Mouse (Mus musculus) macrophage (primary cell): Measurements from ENCODE around the gene Inava. TPM values are rescaled to one million over a fixed set of nuclear protein-coding genes. Genes with fewer than 3 reads are reported as not detected.

Experiments
- H3K27ac ChIP-seq: fragments of 350-480 bp; formaldehyde crosslinking; 2 replicates; pipeline ENCODE4 v1.9.0; 2021
- H3K36me3 ChIP-seq: fragments of 350-480 bp; formaldehyde crosslinking; 2 replicates; pipeline ENCODE4 v1.9.0; 2021; ENCODE audit errors: inconsistent target
- H3K4me3 ChIP-seq: fragments of 350-480 bp; formaldehyde crosslinking; 2 replicates; pipeline ENCODE4 v1.9.0; 2021; ENCODE audit errors: inconsistent target
- H3K79me2 ChIP-seq: fragments of 350-480 bp; formaldehyde crosslinking; 2 replicates; pipeline ENCODE4 v1.9.0; 2021; ENCODE audit errors: inconsistent target
- WGBS: methylation state at CpG from one replicate; pipeline ENCODE4 v1.1.7; 2026; ENCODE audit warnings: inconsistent platforms; ENCODE audit not compliant: missing documents; 5-methylcytosine and 5-hydroxymethylcytosine counted together
- polyA plus RNA-seq: library from polyadenylated mRNA; stranded (reverse); fragments of 250-400 nt; gene quantifications from 3 replicates; pipeline ENCODE4 v1.2.4, GENCODE M21; 2018; ENCODE audit warnings: inconsistent platforms
- total RNA-seq, 78 experiments: library from RNA; depleted of rRNA; stranded (reverse); fragments of 250-400 nt; gene quantifications; 1 replicate in 9 of 78; 2 replicates in 24 of 78; 3 replicates in 43 of 78; 4 replicates in 2 of 78; pipeline ENCODE4 v1.2.4; 2018; ENCODE audit warnings: inconsistent platforms in 56 of 78

Gene Inava
- total RNA-seq (2018; cell fraction: chromatin; rRNA removed), result under 1 TPM in 1 of 26 experiments, not detected in 25; 0.44 TPM
- total RNA-seq (2018; cell fraction: cytosol; rRNA removed), result not detected
- total RNA-seq (2018; cell fraction: nucleus; rRNA removed), result not detected
- not detected in 3 replicates for polyA plus RNA-seq

GRCm38 (mm10) chr1:136233892-136234594, at the start of gene Inava:
TSS of gene Inava (minus strand) at chr1:136234264.
- H3K4me3 ChIP-seq, result peak within 1 kb of the TSS; percentile 19; the same call in 1 of the 2 replicates
- 2% methylated on average over 47 of the region's 51 CpGs for WGBS
- H3K36me3 ChIP-seq, result no peaks in the 10 kb centered on the region
- no peak within 1 kb of the TSS for H3K27ac ChIP-seq
- no peaks in the 10 kb centered on the region for H3K79me2 ChIP-seq

- no peak overlapping the region for H3K4me3 ChIP-seq
- WGBS, result 93% methylated on average over 8 of the region's 8 CpGs
- peaks cover 94% of the 10 kb centered on the region for H3K36me3 ChIP-seq
- no peaks in the 10 kb centered on the region for H3K79me2 ChIP-seq
- no peak overlapping the region for H3K27ac ChIP-seq
Measured at GRCm38 (mm10) chr1:136277366-136277765, 43.3 kb upstream of the Inava start.

GRCm38 (mm10) chr1:136268224-136268623, 34.2 kb upstream of the Inava start:
- Histone ChIP-seq H3K27ac (no peak overlapping the region), H3K79me2 (no peaks in the 10 kb centered on the region), H3K36me3 (peaks cover 22% of the 10 kb centered on the region; the same call in 1 of the 2 replicates), H3K4me3 (no peak overlapping the region)
- WGBS, result 52% methylated on average over 4 of the region's 7 CpGs

GRCm38 (mm10) chr1:136266127-136266526, 32.1 kb upstream of the Inava start:
- WGBS, result 82% methylated on average over 6 of the region's 6 CpGs
- H3K79me2 ChIP-seq, result no peaks in the 10 kb centered on the region
- no peak overlapping the region for H3K4me3 ChIP-seq
- H3K36me3 ChIP-seq, result peaks cover 9% of the 10 kb centered on the region; the same call in 1 of the 2 replicates
- no peak overlapping the region for H3K27ac ChIP-seq

- Histone ChIP-seq H3K36me3 (no peaks in the 10 kb centered on the region), H3K27ac (no peak overlapping the region), H3K4me3 (no peak overlapping the region), H3K79me2 (no peaks in the 10 kb centered on the region)
- WGBS, result 45% methylated on average over 5 of the region's 5 CpGs
Measured at GRCm38 (mm10) chr1:136263355-136263754, 29.3 kb upstream of the Inava start.

- H3K36me3 ChIP-seq, result no peaks in the 10 kb centered on the region
- WGBS, result 23% methylated on average over 27 of the region's 28 CpGs
- no peaks in the 10 kb centered on the region for H3K79me2 ChIP-seq
- H3K27ac ChIP-seq, result no peak within 1 kb of the TSS
- no peak within 1 kb of the TSS for H3K4me3 ChIP-seq
Measured at GRCm38 (mm10) chr1:136260635-136261238, 26.7 kb upstream of the Inava start, which contains the start of gene Gpr25. TSS of gene Gpr25 (minus strand) at chr1:136260873.

GRCm38 (mm10) chr1:136259893-136260634, 26.0 kb upstream of the Inava start:
- no peak overlapping the region for H3K27ac ChIP-seq
- H3K79me2 ChIP-seq, result no peaks in the 10 kb centered on the region
- 1% methylated on average over 73 of the region's 95 CpGs for WGBS
- H3K4me3 ChIP-seq, result no peak overlapping the region
- no peaks in the 10 kb centered on the region for H3K36me3 ChIP-seq

GRCm38 (mm10) chr1:136259543-136259892, 25.5 kb upstream of the Inava start:
- H3K27ac ChIP-seq, result no peak overlapping the region
- H3K4me3 ChIP-seq, result no peak overlapping the region
- WGBS, result 10% methylated on average over 16 of the region's 16 CpGs
- no peaks in the 10 kb centered on the region for H3K36me3 ChIP-seq
- no peaks in the 10 kb centered on the region for H3K79me2 ChIP-seq

- Histone ChIP-seq H3K27ac (no peak overlapping the region), H3K36me3 (no peaks in the 10 kb centered on the region), H3K79me2 (no peaks in the 10 kb centered on the region), H3K4me3 (no peak overlapping the region)
- WGBS, result 86% methylated on average over 9 of the region's 9 CpGs
Measured at GRCm38 (mm10) chr1:136258495-136258894, 24.4 kb upstream of the Inava start.

GRCm38 (mm10) chr1:136255657-136256056, 21.6 kb upstream of the Inava start:
- Histone ChIP-seq H3K79me2 (no peaks in the 10 kb centered on the region), H3K4me3 (no peak overlapping the region), H3K36me3 (no peaks in the 10 kb centered on the region), H3K27ac (no peak overlapping the region)
- 57% methylated on average over 8 of the region's 8 CpGs for WGBS

- H3K36me3 ChIP-seq, result no peaks in the 10 kb centered on the region
- H3K4me3 ChIP-seq, result no peak overlapping the region
- WGBS, result 10% methylated on average over 4 of the region's 6 CpGs
- no peak overlapping the region for H3K27ac ChIP-seq
- H3K79me2 ChIP-seq, result no peaks in the 10 kb centered on the region
Measured at GRCm38 (mm10) chr1:136255174-136255573, 21.1 kb upstream of the Inava start.

GRCm38 (mm10) chr1:136254503-136255065, 20.5 kb upstream of the Inava start:
- WGBS, result 67% methylated on average over 10 of the region's 10 CpGs
- Histone ChIP-seq H3K27ac (no peak overlapping the region), H3K4me3 (no peak overlapping the region), H3K79me2 (no peaks in the 10 kb centered on the region), H3K36me3 (no peaks in the 10 kb centered on the region)

GRCm38 (mm10) chr1:136253472-136253871, 19.4 kb upstream of the Inava start:
- H3K27ac ChIP-seq, result no peak overlapping the region
- no peak overlapping the region for H3K4me3 ChIP-seq
- no peaks in the 10 kb centered on the region for H3K79me2 ChIP-seq
- no peaks in the 10 kb centered on the region for H3K36me3 ChIP-seq
- 16% methylated on average over 2 of the region's 2 CpGs for WGBS

- no peaks in the 10 kb centered on the region for H3K79me2 ChIP-seq
- no peak overlapping the region for H3K27ac ChIP-seq
- H3K4me3 ChIP-seq, result no peak overlapping the region
- 3% methylated on average over 5 of the region's 5 CpGs for WGBS
- H3K36me3 ChIP-seq, result no peaks in the 10 kb centered on the region
Measured at GRCm38 (mm10) chr1:136249662-136250061, 15.6 kb upstream of the Inava start.
